Mouse (Mus musculus): ENCODE measurements at regions not wholly inside any gene's neighbourhood (a gene's known extent, or its start where the extent isn't known, plus 50 kb on each side); places are given as distances from the start of the nearest gene placed in this dataset.
"Not testable (repeated sequence)": the region's sequence is repeated elsewhere in the genome, so short reads cannot be mapped to it uniquely, and the experiment has no call there.

- no peak for DNase-seq (ENCODE audit: low spot score)
These were observed 163.6 kb downstream of the Mterf1b start for GRCm38 (mm10) chr5:4355609-4356224.

- not testable (repeated sequence) for DNase-seq (ENCODE audit: low spot score)
These were observed 164.5 kb downstream of the Mterf1b start for GRCm38 (mm10) chr5:4356555-4357273.

GRCm38 (mm10) chr5:4361547-4361946, 169.4 kb downstream of the Mterf1b start:
- DNase-seq (ENCODE audit: low spot score) = not testable (repeated sequence)

- not testable (repeated sequence) for DNase-seq (ENCODE audit: low spot score)
These were observed 192.6 kb downstream of the Mterf1b start for GRCm38 (mm10) chr5:4384719-4385118.

GRCm38 (mm10) chr5:4391083-4391482, 198.9 kb downstream of the Mterf1b start:
- no peak for DNase-seq (ENCODE audit: low spot score)

GRCm38 (mm10) chr5:4394353-4395052, 202.3 kb downstream of the Mterf1b start:
- not testable (repeated sequence) for DNase-seq (ENCODE audit: low spot score)

GRCm38 (mm10) chr5:4398087-4398486, 205.9 kb downstream of the Mterf1b start:
- DNase-seq (ENCODE audit: low spot score) = no peak

GRCm38 (mm10) chr5:4417761-4418160, 225.6 kb downstream of the Mterf1b start:
- no peak for DNase-seq (ENCODE audit: low spot score)

All from left cerebral cortex, adult 11 months (tissue).